Mouse (Mus musculus) kidney, postnatal 4 days (tissue): ENCODE measurements around the gene Snapin.

Experiments used
- DNase-seq, 2 experiments: peaks; one replicate each; pipeline ENCODE4 v3.0.0; 2021; ENCODE audit warnings: mixed read lengths in 2 of 2

Gene Snapin

DNA sequence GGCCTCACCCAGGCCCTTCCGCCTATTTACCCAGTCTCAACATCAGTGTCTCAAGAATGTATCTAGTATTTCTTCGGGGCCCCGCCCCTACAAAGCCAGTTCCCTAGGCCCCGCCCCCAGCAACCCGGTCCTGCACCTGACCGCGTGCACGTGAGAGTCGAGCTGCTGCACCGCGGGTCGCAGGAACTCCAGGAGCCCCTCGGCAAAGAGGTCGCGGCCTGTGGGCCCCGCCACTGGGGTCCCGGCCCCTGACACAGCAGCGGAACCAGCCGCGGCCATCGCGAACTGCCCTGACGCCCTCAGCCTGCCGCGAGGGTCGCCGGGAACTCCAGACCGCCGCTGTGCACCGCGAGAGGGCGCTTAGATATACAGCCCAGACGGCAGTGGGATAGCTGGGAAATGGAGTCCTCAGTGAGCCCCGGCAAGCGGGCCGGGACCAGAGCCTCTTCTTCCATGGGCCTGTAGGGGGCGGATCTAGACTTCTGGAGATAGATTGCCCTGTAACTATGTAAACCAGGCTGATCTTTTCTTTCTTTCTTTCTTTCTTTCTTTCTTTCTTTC, at the start of gene Snapin:
Gene Snapin, minus strand, starts transcription at position 338 of the 561 bp plus-strand sequence.
- DNase-seq: peak; percentile 98

- no peak for DNase-seq
Observed at GRCm38 (mm10) chr3:90537905-90538296, 47.1 kb upstream of the Snapin start.

DNA sequence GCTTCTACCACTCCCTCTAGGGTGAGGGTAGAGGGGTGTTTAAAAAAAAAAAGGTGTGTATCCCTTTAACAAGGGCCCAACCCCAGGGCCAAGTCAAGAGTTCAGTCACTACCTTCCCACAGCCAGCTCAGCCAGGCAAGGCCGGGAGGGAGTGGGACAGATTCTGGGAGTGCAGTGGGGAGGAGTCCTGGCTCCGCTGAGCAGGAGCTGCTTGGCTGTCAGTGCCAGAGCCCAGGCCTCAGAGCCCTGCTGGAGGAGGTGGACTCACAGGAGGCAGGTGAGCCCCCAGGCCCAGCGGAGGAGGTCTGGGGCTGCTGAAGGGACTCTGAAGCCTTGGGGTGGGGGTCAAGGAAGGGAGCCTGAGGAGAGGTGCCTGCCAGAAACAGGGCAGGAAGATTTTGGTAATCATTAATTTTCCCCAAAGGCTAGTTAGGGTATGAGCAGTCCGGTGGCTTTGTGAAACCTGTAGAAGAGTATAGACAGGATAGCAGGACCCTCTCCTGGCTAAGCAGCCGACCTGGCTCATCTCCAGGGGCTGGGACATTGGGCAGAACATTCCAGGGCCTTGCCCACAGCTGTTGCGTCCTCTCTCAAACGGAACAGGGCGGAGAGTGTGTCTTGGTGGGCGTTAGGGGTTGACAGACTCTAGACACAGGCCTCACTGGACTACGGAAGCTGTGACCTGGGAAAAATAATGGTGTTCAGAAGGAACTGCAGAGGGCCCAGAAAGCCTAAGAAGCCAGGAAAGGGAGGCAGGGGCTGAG, 46.5 kb upstream of the Snapin start, which contains the start of gene S100a16:
Gene S100a16, plus strand, starts transcription at position 114 of the 764 bp plus-strand sequence.
- peak; percentile 79 to 88 for DNase-seq

DNA sequence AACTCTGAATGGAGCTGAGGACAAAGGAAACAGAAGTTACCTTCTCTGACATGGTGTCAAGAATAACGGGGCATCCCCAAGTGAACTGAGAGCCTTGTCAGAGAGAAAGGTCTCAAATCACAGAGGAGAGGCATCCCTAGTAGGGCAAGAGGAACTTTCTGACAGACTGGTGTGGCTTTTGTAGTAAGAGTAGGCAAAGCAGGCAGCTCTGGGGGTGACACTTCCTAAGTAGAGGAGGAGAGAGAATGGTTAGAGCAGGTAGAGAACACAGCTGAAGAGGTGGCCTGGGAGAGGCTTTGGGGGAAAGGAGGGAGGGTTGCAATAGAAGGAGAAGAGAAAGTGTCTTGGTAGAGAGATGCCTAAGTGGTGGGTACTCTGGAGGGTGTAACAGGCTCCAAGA, 44.6 kb upstream of the Snapin start:
- no peak for DNase-seq

GRCm38 (mm10) chr3:90531713-90532112, 40.9 kb upstream of the Snapin start:
- no peak for DNase-seq

GRCm38 (mm10) chr3:90527291-90527873, 36.5 kb upstream of the Snapin start:
- no peak for DNase-seq

GRCm38 (mm10) chr3:90526580-90526979, 35.7 kb upstream of the Snapin start, which contains the start of gene S100a14:
S100a14 (plus strand) TSS chr3:90526856.
- no peak for DNase-seq

GRCm38 (mm10) chr3:90526076-90526475, 35.2 kb upstream of the Snapin start:
- no peak for DNase-seq

- peak; percentile 59 to 69 for DNase-seq
Observed at GRCm38 (mm10) chr3:90525421-90525820, 34.6 kb upstream of the Snapin start.

- DNase-seq: no peak
Observed at GRCm38 (mm10) chr3:90517711-90518110, 26.9 kb upstream of the Snapin start.

DNA sequence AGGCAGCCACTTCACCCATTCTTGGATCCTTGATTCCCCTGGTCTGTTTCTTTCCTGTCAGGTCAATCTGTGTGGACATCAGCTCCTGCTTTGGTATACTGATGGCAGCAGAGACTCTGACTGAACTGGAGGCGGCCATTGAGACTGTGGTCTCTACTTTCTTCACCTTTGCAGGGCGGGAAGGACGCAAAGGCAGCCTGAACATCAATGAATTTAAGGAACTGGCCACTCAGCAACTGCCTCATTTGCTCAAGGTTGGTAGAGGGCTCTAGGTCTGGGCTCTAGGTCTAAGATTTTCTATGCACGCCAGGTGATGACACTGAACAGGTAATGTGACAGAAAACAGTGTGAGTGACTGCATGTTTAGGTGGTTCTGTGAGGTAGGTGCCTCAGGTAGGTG, 25.0 kb upstream of the Snapin start:
- DNase-seq: no peak

DNA sequence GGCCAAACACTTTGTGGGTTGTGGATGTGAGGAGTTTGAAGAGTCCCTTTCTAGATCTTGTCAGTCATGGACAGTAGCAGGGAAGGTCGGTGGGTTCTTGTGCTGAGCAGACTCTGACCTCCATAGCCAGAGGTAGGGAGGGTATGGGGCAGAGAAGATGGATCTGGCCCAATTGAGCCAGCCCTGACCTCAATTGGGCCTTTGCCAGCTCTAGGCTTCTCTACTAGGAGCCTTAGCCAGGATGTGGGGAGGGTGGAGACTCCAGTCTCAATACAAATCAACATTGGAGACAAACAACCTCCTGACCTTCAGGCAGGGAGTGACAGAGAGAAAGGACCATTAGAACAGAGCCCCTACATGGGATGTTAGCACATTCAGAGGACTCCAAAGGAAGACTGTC, 24.4 kb upstream of the Snapin start:
- peak; percentile 48 to 61 for DNase-seq

DNA sequence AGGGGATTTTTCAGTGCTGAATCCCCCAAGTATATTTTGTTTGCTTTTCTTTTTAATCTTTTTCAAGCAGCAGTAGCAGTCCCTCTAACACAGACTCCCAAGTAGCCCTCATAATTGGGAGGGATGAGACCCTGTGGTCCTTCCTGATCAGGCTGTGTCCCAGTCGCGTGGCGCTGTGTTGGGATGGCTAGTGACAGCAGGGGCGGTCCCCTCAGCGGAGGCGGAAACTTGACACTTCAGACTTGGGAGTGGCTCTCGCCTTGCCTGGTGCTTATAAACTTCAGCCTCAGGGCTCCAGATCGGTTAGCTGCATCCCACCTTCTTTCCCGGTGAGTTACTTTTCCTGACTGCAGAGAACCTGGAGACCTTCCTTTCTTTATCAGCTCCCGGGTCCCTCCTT, 23.9 kb upstream of the Snapin start:
- DNase-seq: peak; percentile 79 to 86

DNA sequence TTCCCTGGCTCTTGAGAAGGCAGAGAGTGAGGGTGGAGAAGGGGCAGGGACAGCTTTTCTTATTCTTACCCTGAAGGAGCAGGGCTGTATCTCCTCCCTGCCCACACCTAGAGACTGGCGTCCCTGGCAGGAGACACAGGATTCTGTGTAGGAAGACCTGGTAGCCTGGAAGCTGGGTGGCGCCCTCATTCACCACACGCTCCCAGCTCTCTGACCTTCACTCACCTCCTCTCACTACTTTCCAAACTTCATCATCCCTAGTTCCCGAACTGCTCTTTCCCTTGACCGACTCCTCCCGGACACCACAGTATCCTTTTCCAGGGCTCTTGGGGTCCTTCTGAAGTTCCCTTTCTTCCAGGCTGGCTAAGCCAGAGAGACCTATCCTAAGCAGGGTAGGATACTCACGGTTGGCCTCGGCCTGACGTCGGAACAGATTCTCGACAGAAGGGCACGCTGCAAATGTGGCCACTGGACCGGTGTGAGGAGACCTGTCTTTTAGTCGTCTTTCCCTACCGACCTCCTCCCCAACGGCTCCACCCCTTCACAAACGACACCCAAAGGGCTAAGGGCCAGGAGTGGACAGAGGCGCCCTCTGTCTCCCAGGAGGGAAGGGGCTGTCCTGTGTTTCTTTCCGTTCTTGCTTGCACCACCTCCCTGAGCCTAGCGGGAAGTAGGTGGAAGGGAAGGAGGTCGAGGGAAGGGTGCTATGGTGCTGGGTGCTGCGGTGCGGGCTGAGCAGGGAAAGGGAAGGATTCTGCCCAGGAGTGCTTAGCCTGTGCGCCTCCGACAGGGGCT, 23.2 kb upstream of the Snapin start, which contains the start of the genes S100a1 and S100a13:
Gene S100a1, minus strand, starts transcription at position 597 of the 795 bp plus-strand sequence.
Gene S100a13, plus strand, starts transcription at position 640 of the 795 bp plus-strand sequence.
- DNase-seq: peak; percentile 70 to 81

DNA sequence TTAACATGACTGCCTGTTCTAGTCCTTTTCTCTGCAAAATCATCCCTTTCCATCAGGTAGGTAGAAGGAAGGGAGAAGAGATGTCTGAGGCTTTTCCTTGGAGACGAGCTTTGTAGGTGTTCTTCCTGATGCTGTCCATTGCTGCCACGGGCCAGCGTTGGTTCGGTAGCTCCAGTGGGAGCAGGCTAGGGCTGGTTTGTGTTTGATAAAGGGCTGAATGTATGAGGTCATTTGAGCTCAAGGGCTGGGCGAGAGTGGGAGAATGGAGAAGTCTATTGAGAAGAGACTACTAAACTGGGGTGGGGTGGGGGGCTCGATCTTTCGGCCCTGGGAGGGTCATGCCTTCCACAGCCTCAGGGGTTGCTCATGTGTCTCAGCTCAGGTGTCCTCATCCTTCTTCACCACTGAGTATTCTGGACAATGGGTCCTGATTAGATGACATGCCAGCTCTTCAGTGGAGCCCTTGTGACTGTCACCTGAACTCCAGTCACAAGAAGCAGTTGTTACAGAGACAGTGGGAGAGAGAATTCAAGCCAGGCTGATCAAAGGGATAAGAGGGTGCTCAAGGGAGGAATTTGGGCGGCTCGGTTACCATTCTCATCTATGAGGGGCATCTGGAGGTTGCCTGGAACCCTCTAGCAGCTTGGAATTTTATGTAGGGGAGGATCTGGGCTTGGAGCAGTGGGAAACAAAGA, 22.3 kb upstream of the Snapin start:
- no peak for DNase-seq

- DNase-seq: no peak
Observed at GRCm38 (mm10) chr3:90512276-90512675, 21.4 kb upstream of the Snapin start.

- peak in 1 of 2 experiments; percentile 39 for DNase-seq
Observed at GRCm38 (mm10) chr3:90509747-90510123, 18.9 kb upstream of the Snapin start.

GRCm38 (mm10) chr3:90508950-90509746, 18.3 kb upstream of the Snapin start, which contains the start of gene Chtop:
Chtop (minus strand) TSS chr3:90509498.
- peak; percentile 100 for DNase-seq

GRCm38 (mm10) chr3:90508287-90508949, 17.6 kb upstream of the Snapin start:
- DNase-seq: no peak

DNA sequence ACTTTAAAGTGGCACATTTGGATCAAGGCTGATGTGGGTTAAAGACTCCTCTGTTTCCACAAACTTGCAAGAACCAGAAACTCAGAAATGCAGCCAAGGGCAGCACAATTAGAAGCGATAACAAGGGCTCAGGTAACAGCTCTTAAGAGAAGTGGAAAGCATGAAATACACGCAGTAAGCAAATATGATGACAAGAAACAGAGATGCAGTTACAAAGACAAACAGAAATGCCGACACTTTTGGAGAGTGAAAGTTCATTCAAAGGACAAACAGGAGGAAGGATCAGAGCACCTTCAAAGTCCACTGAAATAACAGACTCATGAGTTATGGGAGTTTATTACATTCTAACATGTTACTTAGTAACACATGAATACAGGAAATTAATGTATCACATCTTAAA, 15.5 kb upstream of the Snapin start:
- DNase-seq: no peak

DNA sequence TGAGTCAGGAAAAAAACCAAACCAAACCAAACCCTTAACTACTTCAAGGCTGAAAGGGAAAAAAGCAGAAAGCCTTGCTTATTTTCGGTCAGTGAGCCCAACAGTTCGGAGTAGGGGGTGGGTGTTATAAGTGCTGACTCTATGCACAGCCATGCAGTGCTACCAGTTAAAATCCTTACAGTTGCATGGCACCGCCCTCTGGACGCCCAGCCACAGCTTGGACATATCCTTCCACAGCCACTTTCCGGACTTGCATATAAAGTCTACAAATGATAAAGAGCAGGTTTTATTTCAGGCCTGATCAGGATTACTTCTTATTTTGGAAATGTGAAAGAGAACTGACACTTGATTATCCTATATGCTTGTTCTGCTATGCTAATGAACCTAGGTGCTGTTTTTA, 14.4 kb upstream of the Snapin start:
- no peak for DNase-seq
